Mouse (Mus musculus): Measurements from ENCODE around the gene Lrch3.
A peak's percentile ranks its signal among the peaks of the same experiment; 100 is the strongest.
"Not testable (repeated sequence)": the region's sequence is repeated elsewhere in the genome, so short reads cannot be mapped to it uniquely, and the experiment has no call there.

Gene Lrch3

GRCm38 (mm10) chr16:32913937-32914881 is at the start of gene Lrch3:
Lrch3 (plus strand) TSS chr16:32914100.
- DNase-seq, result peak; percentile 94

- DNase-seq, result no peak
These were observed 48.5 kb upstream of the Lrch3 start for GRCm38 (mm10) chr16:32865401-32865800.

GRCm38 (mm10) chr16:32866713-32867112 is 47.2 kb upstream of the Lrch3 start:
- no peak for DNase-seq

- DNase-seq, result peak; percentile 89
These were observed 45.9 kb upstream of the Lrch3 start for GRCm38 (mm10) chr16:32867919-32868552.

- peak; percentile 31 for DNase-seq
These were observed 43.7 kb upstream of the Lrch3 start for GRCm38 (mm10) chr16:32870231-32870630.

- no peak for DNase-seq
These were observed 40.5 kb upstream of the Lrch3 start for GRCm38 (mm10) chr16:32873366-32873765.

- not testable (repeated sequence) for DNase-seq
These were observed 38.6 kb upstream of the Lrch3 start for GRCm38 (mm10) chr16:32875281-32875680.

- DNase-seq, result no peak
These were observed 38.1 kb upstream of the Lrch3 start for GRCm38 (mm10) chr16:32875847-32876246.

- DNase-seq, result no peak
These were observed 37.1 kb upstream of the Lrch3 start for GRCm38 (mm10) chr16:32876831-32877230.

GRCm38 (mm10) chr16:32877343-32878156 is 36.4 kb upstream of the Lrch3 start, which contains the start of the genes Fyttd1 and Rubcn:
Fyttd1 (plus strand) TSS chr16:32877500.
Rubcn (minus strand) TSS chr16:32877766.
- DNase-seq, result peak; percentile 97

GRCm38 (mm10) chr16:32878157-32878598 is 35.7 kb upstream of the Lrch3 start:
- peak; percentile 54 for DNase-seq

- no peak for DNase-seq
These were observed 34.7 kb upstream of the Lrch3 start for GRCm38 (mm10) chr16:32878972-32879926.

GRCm38 (mm10) chr16:32881538-32881937 is 32.4 kb upstream of the Lrch3 start:
- DNase-seq, result no peak

- DNase-seq, result no peak
These were observed 25.9 kb upstream of the Lrch3 start for GRCm38 (mm10) chr16:32887996-32888395.

- DNase-seq, result no peak
These were observed 24.0 kb upstream of the Lrch3 start for GRCm38 (mm10) chr16:32889881-32890280.

GRCm38 (mm10) chr16:32896126-32896525 is 17.8 kb upstream of the Lrch3 start:
- no peak for DNase-seq

- no peak for DNase-seq
These were observed 12.4 kb upstream of the Lrch3 start for GRCm38 (mm10) chr16:32901360-32902050.

- no peak for DNase-seq
These were observed 11.9 kb upstream of the Lrch3 start for GRCm38 (mm10) chr16:32902051-32902428.

- no peak for DNase-seq
These were observed 7.7 kb upstream of the Lrch3 start for GRCm38 (mm10) chr16:32906186-32906585.

- no peak for DNase-seq
These were observed 7.2 kb upstream of the Lrch3 start for GRCm38 (mm10) chr16:32906727-32907126.

GRCm38 (mm10) chr16:32913212-32913611 is 688 bp upstream of the Lrch3 start:
- DNase-seq, result no peak
